Mouse (Mus musculus): Measurements from ENCODE around the gene Soga1. TPM values are rescaled to one million over a fixed set of nuclear protein-coding genes. Genes with fewer than 3 reads are reported as not detected.
A peak's percentile ranks its signal among the peaks of the same experiment; 100 is the strongest.

Soga1 gene
- polyA plus RNA-seq, 1 experiment, result 5.3 TPM

DNA sequence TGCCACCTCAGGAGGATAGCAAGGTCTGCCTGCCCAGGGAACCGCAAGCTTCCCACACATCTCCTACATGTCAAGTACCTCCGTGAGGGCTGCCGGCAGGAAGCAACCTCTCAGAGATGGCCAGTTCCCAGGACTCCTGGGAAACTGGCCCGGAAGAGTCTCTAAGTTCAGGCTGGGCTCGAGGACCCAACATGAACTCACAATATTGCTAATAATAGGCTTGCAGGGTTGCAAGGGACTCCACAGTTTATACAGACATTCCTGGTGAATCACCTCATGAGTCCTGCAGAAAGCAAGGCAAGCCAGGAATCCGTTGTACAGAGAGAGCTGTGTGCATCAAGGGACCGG, 13.2 kb downstream of the Soga1 start:
- Histone ChIP-seq H3K4me1 (ENCODE audit: control insufficient read depth, insufficient read depth, insufficient read length) (peaks cover 29% of the 10 kb centered on the region; the same call in 1 of the 2 replicates), H3K27me3 (ENCODE audit: control insufficient read depth, insufficient read depth, low read length) (no peaks in the 10 kb centered on the region), H3K36me3 (ENCODE audit: control insufficient read depth, insufficient read depth, low read length) (no peaks in the 10 kb centered on the region), H3K4me3 (ENCODE audit: extremely low read depth, insufficient read depth, insufficient read length) (no peak overlapping the region), H3K27ac (ENCODE audit: insufficient read depth, low read length) (no peak overlapping the region)
- TF ChIP-seq POLR2A (IDR thresholded peaks at IDR 0.05; ENCODE audit: low read depth, low read length) (no peak), CTCF (IDR thresholded peaks at IDR 0.05; ENCODE audit: extremely low read depth, insufficient read depth, insufficient read length, insufficient replicate concordance) (no peak)
- WGBS, result 88% methylated on average over 7 of the region's 7 CpGs
- DNase-seq (ENCODE audit: low read depth in 1 of 2, low spot score in 2 of 2), result no peak

DNA sequence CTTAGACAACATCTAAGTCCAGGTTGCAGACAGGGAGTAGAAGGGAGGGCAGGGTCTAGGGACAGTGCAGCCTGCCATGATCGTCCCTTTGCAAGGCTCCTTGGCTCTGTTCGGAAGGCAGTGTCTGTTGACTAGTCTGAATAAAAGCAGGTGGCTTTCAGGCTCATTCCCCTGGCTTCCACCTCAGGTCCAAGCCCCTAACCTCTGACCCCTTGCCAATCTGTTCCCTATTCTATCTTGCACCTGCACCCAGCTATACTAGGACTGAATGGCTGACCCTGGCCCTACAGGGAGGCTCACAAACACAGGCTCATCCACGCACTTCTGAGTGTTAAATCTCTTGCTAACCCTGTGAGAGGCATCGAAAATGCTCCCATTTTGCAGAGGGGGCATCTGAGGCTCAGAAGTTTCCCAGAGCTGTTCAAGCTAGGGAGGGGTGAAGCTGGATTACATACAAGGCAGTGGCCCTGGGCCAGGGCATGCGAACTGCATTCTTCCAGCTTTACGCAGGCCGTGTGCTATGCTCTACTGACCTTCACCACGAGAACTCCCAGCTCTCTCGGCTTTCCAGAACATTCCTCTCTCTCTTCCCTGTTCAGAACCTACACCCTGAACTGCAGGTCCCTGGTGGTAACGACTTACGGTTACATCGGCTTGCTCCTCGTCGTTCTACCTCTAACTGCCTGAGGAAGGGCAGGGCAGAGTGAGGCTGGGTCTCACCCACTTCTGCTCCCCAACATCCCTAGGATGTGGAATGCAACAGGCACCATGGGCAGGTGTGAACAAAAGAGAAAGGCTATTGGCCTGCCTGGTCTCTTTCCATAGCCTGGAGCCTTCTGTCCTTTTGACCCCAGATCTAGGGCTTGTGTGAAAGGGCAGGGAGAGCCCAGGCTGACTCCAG, 13.8 kb downstream of the Soga1 start:
- Histone ChIP-seq H3K27ac (ENCODE audit: insufficient read depth, low read length) (no peak overlapping the region), H3K36me3 (ENCODE audit: control insufficient read depth, insufficient read depth, low read length) (no peaks in the 10 kb centered on the region), H3K4me3 (ENCODE audit: extremely low read depth, insufficient read depth, insufficient read length) (no peak overlapping the region), H3K27me3 (ENCODE audit: control insufficient read depth, insufficient read depth, low read length) (no peaks in the 10 kb centered on the region), H3K4me1 (ENCODE audit: control insufficient read depth, insufficient read depth, insufficient read length) (peaks cover 23% of the 10 kb centered on the region; the same call in 1 of the 2 replicates)
- TF ChIP-seq CTCF (IDR thresholded peaks at IDR 0.05; ENCODE audit: extremely low read depth, insufficient read depth, insufficient read length, insufficient replicate concordance), result no peak
- no peak for TF ChIP-seq POLR2A (IDR thresholded peaks at IDR 0.05; ENCODE audit: low read depth, low read length)
- WGBS, result 87% methylated on average over 14 of the region's 14 CpGs
- DNase-seq (ENCODE audit: low read depth in 1 of 2, low spot score in 2 of 2), result no peak

- H3K4me3 ChIP-seq (ENCODE audit: extremely low read depth, insufficient read depth, insufficient read length), result no peak overlapping the region
- DNase-seq (ENCODE audit: low read depth in 1 of 2, low spot score in 2 of 2), result no peak
- 0 out of 2 replicates have a peak overlapping the region, but pooled peaks have one; percentile 4 for H3K27ac ChIP-seq (ENCODE audit: insufficient read depth, low read length)
- no peaks in the 10 kb centered on the region for H3K27me3 ChIP-seq (ENCODE audit: control insufficient read depth, insufficient read depth, low read length)
- H3K36me3 ChIP-seq (ENCODE audit: control insufficient read depth, insufficient read depth, low read length), result no peaks in the 10 kb centered on the region
- 11% methylated on average over 7 of the region's 7 CpGs for WGBS
- peaks cover 16% of the 10 kb centered on the region; the same call in 1 of the 2 replicates for H3K4me1 ChIP-seq (ENCODE audit: control insufficient read depth, insufficient read depth, insufficient read length)
- TF ChIP-seq CTCF (IDR thresholded peaks at IDR 0.05; ENCODE audit: extremely low read depth, insufficient read depth, insufficient read length, insufficient replicate concordance) (no peak), POLR2A (IDR thresholded peaks at IDR 0.05; ENCODE audit: low read depth, low read length) (no peak)
Observed at GRCm38 (mm10) chr2:157064136-157064535, 14.9 kb downstream of the Soga1 start.

DNA sequence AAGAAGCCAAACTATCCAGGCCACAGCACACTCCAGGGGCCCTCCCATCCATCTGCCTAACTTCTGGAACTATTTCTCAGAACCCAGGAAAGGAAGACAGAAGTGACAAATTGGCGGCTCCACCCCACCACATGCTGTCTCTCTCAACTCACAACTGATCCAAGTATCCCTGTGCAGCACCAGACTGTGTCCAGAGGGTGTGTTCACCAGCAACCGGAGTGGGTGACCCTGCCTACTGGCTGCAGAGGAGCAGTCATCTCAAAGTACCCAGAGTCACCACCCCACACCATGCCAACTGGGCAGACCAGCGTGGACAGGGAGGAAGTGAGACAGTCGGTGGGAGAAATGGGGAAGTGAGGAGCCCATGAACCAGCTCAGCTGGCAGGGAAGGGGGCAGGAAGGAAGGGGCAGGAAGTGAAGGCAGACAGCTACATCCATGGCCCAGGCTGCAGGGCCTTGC, 15.8 kb downstream of the Soga1 start:
- H3K36me3 ChIP-seq (ENCODE audit: control insufficient read depth, insufficient read depth, low read length), result no peaks in the 10 kb centered on the region
- H3K4me3 ChIP-seq (ENCODE audit: extremely low read depth, insufficient read depth, insufficient read length), result no peak overlapping the region
- DNase-seq (ENCODE audit: low read depth in 1 of 2, low spot score in 2 of 2), result peak; percentile 23 to 56
- H3K4me1 ChIP-seq (ENCODE audit: control insufficient read depth, insufficient read depth, insufficient read length), result peaks cover 16% of the 10 kb centered on the region; the same call in 1 of the 2 replicates
- WGBS, result 6% methylated on average over 4 of the region's 4 CpGs
- H3K27me3 ChIP-seq (ENCODE audit: control insufficient read depth, insufficient read depth, low read length), result no peaks in the 10 kb centered on the region
- no peak overlapping the region for H3K27ac ChIP-seq (ENCODE audit: insufficient read depth, low read length)
- TF ChIP-seq POLR2A (IDR thresholded peaks at IDR 0.05; ENCODE audit: low read depth, low read length), result no peak
- no peak for TF ChIP-seq CTCF (IDR thresholded peaks at IDR 0.05; ENCODE audit: extremely low read depth, insufficient read depth, insufficient read length, insufficient replicate concordance)

- peaks cover 16% of the 10 kb centered on the region; the same call in 1 of the 2 replicates for H3K4me1 ChIP-seq (ENCODE audit: control insufficient read depth, insufficient read depth, insufficient read length)
Observed at GRCm38 (mm10) chr2:157060557-157061305, 18.3 kb downstream of the Soga1 start.

GRCm38 (mm10) chr2:157060037-157060436, 19.0 kb downstream of the Soga1 start:
- TF ChIP-seq CTCF (IDR thresholded peaks at IDR 0.05; ENCODE audit: extremely low read depth, insufficient read depth, insufficient read length, insufficient replicate concordance) (no peak), POLR2A (IDR thresholded peaks at IDR 0.05; ENCODE audit: low read depth, low read length) (no peak)
- DNase-seq (ENCODE audit: low read depth in 1 of 2, low spot score in 2 of 2), result no peak
- H3K4me3 ChIP-seq (ENCODE audit: extremely low read depth, insufficient read depth, insufficient read length), result no peak overlapping the region
- 92% methylated on average over 14 of the region's 14 CpGs for WGBS
- no peak overlapping the region for H3K27ac ChIP-seq (ENCODE audit: insufficient read depth, low read length)
- H3K4me1 ChIP-seq (ENCODE audit: control insufficient read depth, insufficient read depth, insufficient read length), result peaks cover 16% of the 10 kb centered on the region; the same call in 1 of the 2 replicates
- H3K27me3 ChIP-seq (ENCODE audit: control insufficient read depth, insufficient read depth, low read length), result no peaks in the 10 kb centered on the region
- no peaks in the 10 kb centered on the region for H3K36me3 ChIP-seq (ENCODE audit: control insufficient read depth, insufficient read depth, low read length)

More at GRCm38 (mm10) chr2:157060557-157061305, 18.3 kb downstream of the Soga1 start:
- Histone ChIP-seq H3K27ac (ENCODE audit: insufficient read depth, low read length) (no peak overlapping the region), H3K27me3 (ENCODE audit: control insufficient read depth, insufficient read depth, low read length) (no peaks in the 10 kb centered on the region), H3K36me3 (ENCODE audit: control insufficient read depth, insufficient read depth, low read length) (no peaks in the 10 kb centered on the region), H3K4me3 (ENCODE audit: extremely low read depth, insufficient read depth, insufficient read length) (no peak overlapping the region)
- no peak for DNase-seq (ENCODE audit: low read depth in 1 of 2, low spot score in 2 of 2)
- WGBS, result 89% methylated on average over 11 of the region's 11 CpGs
- TF ChIP-seq CTCF (IDR thresholded peaks at IDR 0.05; ENCODE audit: extremely low read depth, insufficient read depth, insufficient read length, insufficient replicate concordance) (no peak), POLR2A (IDR thresholded peaks at IDR 0.05; ENCODE audit: low read depth, low read length) (no peak)

Measured in spleen, adult 2 months (tissue).